Mouse (Mus musculus): ENCODE measurements around the gene Znhit3.
A peak's percentile ranks its signal among the peaks of the same experiment; 100 is the strongest.

Znhit3 gene

GRCm38 (mm10) chr11:84916053-84916702, at the start of gene Znhit3:
Znhit3 (minus strand) TSS chr11:84916366.
- DNase-seq (ENCODE audit: low spot score) = peak; percentile 89

- DNase-seq (ENCODE audit: low spot score) = no peak
Observed at GRCm38 (mm10) chr11:84963556-84963955, 47.4 kb upstream of the Znhit3 start.

GRCm38 (mm10) chr11:84962536-84962935, 46.4 kb upstream of the Znhit3 start:
- DNase-seq (ENCODE audit: low spot score) = no peak

- DNase-seq (ENCODE audit: low spot score) = no peak
Observed at GRCm38 (mm10) chr11:84961571-84961970, 45.4 kb upstream of the Znhit3 start.

GRCm38 (mm10) chr11:84960780-84961179, 44.6 kb upstream of the Znhit3 start:
- DNase-seq (ENCODE audit: low spot score) = peak; percentile 24

- no peak for DNase-seq (ENCODE audit: low spot score)
Observed at GRCm38 (mm10) chr11:84960291-84960690, 44.1 kb upstream of the Znhit3 start.

- DNase-seq (ENCODE audit: low spot score) = peak; percentile 39
Observed at GRCm38 (mm10) chr11:84959701-84960181, 43.6 kb upstream of the Znhit3 start.

- no peak for DNase-seq (ENCODE audit: low spot score)
Observed at GRCm38 (mm10) chr11:84959181-84959580, 43.0 kb upstream of the Znhit3 start.

GRCm38 (mm10) chr11:84958271-84958630, 42.1 kb upstream of the Znhit3 start:
- no peak for DNase-seq (ENCODE audit: low spot score)

- DNase-seq (ENCODE audit: low spot score) = peak; percentile 32
Observed at GRCm38 (mm10) chr11:84957591-84958270, 41.6 kb upstream of the Znhit3 start, which contains the start of gene Car4. Car4 (plus strand) TSS chr11:84957786.

GRCm38 (mm10) chr11:84957171-84957570, 41.0 kb upstream of the Znhit3 start:
- DNase-seq (ENCODE audit: low spot score) = no peak

GRCm38 (mm10) chr11:84956400-84956799, 40.2 kb upstream of the Znhit3 start:
- no peak for DNase-seq (ENCODE audit: low spot score)

- peak; percentile 86 for DNase-seq (ENCODE audit: low spot score)
Observed at GRCm38 (mm10) chr11:84952611-84953010, 36.4 kb upstream of the Znhit3 start.

- DNase-seq (ENCODE audit: low spot score) = no peak
Observed at GRCm38 (mm10) chr11:84948526-84948925, 32.4 kb upstream of the Znhit3 start.

- no peak for DNase-seq (ENCODE audit: low spot score)
Observed at GRCm38 (mm10) chr11:84948114-84948513, 31.9 kb upstream of the Znhit3 start.

- no peak for DNase-seq (ENCODE audit: low spot score)
Observed at GRCm38 (mm10) chr11:84947206-84947605, 31.0 kb upstream of the Znhit3 start.

GRCm38 (mm10) chr11:84945841-84946240, 29.7 kb upstream of the Znhit3 start:
- DNase-seq (ENCODE audit: low spot score) = no peak

- no peak for DNase-seq (ENCODE audit: low spot score)
Observed at GRCm38 (mm10) chr11:84944639-84945435, 28.7 kb upstream of the Znhit3 start.

- DNase-seq (ENCODE audit: low spot score) = peak; percentile 60
Observed at GRCm38 (mm10) chr11:84943948-84944347, 27.8 kb upstream of the Znhit3 start.

GRCm38 (mm10) chr11:84940140-84940539, 24.0 kb upstream of the Znhit3 start:
- DNase-seq (ENCODE audit: low spot score) = no peak

GRCm38 (mm10) chr11:84939508-84940053, 23.4 kb upstream of the Znhit3 start:
- DNase-seq (ENCODE audit: low spot score) = no peak

- no peak for DNase-seq (ENCODE audit: low spot score)
Observed at GRCm38 (mm10) chr11:84932261-84932660, 16.1 kb upstream of the Znhit3 start.

Data from lung, postnatal 25 days (tissue).